Mouse (Mus musculus): ENCODE results near the gene Cgnl1. TPM values are rescaled to one million over a fixed set of nuclear protein-coding genes. Genes with fewer than 3 reads are reported as not detected.

The Cgnl1 gene
- polyA plus RNA-seq, 1 experiment: 10.4 TPM

GRCm38 (mm10) chr9:71591938-71592548 is 179.4 kb downstream of the Cgnl1 start, which contains the start of gene Myzap:
TSS of gene Myzap (minus strand) at chr9:71592360.
- DNase-seq (ENCODE audit: extremely low spot score in 1 of 2, low spot score in 1 of 2): peak; percentile 13 to 69

- DNase-seq (ENCODE audit: extremely low spot score in 1 of 2, low spot score in 1 of 2): no peak
Observed at GRCm38 (mm10) chr9:71591106-71591505, 180.3 kb downstream of the Cgnl1 start.

- no peak for DNase-seq (ENCODE audit: extremely low spot score in 1 of 2, low spot score in 1 of 2)
Observed at GRCm38 (mm10) chr9:71589771-71590170, 181.6 kb downstream of the Cgnl1 start.

- DNase-seq (ENCODE audit: extremely low spot score in 1 of 2, low spot score in 1 of 2): no peak
Observed at GRCm38 (mm10) chr9:71588930-71589592, 182.3 kb downstream of the Cgnl1 start.

- no peak for DNase-seq (ENCODE audit: extremely low spot score in 1 of 2, low spot score in 1 of 2)
Observed at GRCm38 (mm10) chr9:71586408-71586807, 185.0 kb downstream of the Cgnl1 start.

- no peak for DNase-seq (ENCODE audit: extremely low spot score in 1 of 2, low spot score in 1 of 2)
Observed at GRCm38 (mm10) chr9:71582771-71583170, 188.6 kb downstream of the Cgnl1 start.

- no peak for DNase-seq (ENCODE audit: extremely low spot score in 1 of 2, low spot score in 1 of 2)
Observed at GRCm38 (mm10) chr9:71578896-71579564, 192.4 kb downstream of the Cgnl1 start.

Other genes starting within 250 kb of the Cgnl1 start
- 0.71 and 0.74 TPM in 2 replicates for gene Myzap, start 179.2 kb downstream of the Cgnl1 start, polyA plus RNA-seq (2012; rRNA removed)